In genomic region chrX:12263834-12264233, GRCm38 (mm10) we compare ENCODE assay signal across 30 mouse cellular contexts.
"Had no signal": no experiment of that assay in that cellular context is flagged by ENCODE, and none has a peak within 500 bp of the region (broad histone marks: within the 10 kb centered on the region; RNA-seq: fewer than 3 reads in every experiment).

No protein-coding gene starts in this region.

- H3K27me3 ChIP-seq: limb, embryonic 15.5 days; liver, embryonic 13.5 days; liver, embryonic 15.5 days; lung, embryonic 15.5 days; midbrain, embryonic 13.5 days; midbrain, embryonic 15.5 days; neural tube, embryonic 12.5 days had no signal

- H3K9ac ChIP-seq: limb, embryonic 12.5 days; limb, embryonic 13.5 days; limb, embryonic 15.5 days; liver, embryonic 12.5 days; liver, embryonic 13.5 days; liver, embryonic 14.5 days; liver, embryonic 15.5 days; liver, postnatal 0 days; lung, embryonic 14.5 days; lung, embryonic 15.5 days; midbrain, embryonic 12.5 days; midbrain, embryonic 13.5 days; midbrain, embryonic 15.5 days; neural tube, embryonic 12.5 days had no signal

- DNase-seq: left cerebral cortex, postnatal 4 days; liver; liver, embryonic 13.5 days; liver, postnatal 0 days; lung, adult 18-20 months; lung, adult 2 months; lung, embryonic 14.5 days; lung, postnatal 10 days; lung, postnatal 14 days; lung, postnatal 36 days; lung, postnatal 4 days had no signal

- ATAC-seq: liver, embryonic 12.5 days; liver, postnatal 0 days; midbrain, embryonic 13.5 days; midbrain, embryonic 15.5 days; midbrain, embryonic 16.5 days had no signal

- H3K4me1 ChIP-seq: limb, embryonic 13.5 days; limb, embryonic 15.5 days; liver, embryonic 12.5 days; liver, embryonic 13.5 days; liver, embryonic 15.5 days; lung, embryonic 15.5 days; megakaryocyte, embryonic 14.5 days; midbrain, embryonic 15.5 days; neural tube, embryonic 12.5 days had no signal

- H3K4me2 ChIP-seq: limb, embryonic 12.5 days; limb, embryonic 13.5 days; limb, embryonic 15.5 days; liver, embryonic 11.5 days; liver, embryonic 12.5 days; liver, embryonic 13.5 days; liver, embryonic 15.5 days; lung, embryonic 14.5 days; lung, embryonic 15.5 days; midbrain, embryonic 11.5 days; midbrain, embryonic 12.5 days; midbrain, embryonic 13.5 days; midbrain, embryonic 15.5 days; neural tube, embryonic 12.5 days had no signal

- H3K27ac ChIP-seq: left cerebral cortex, adult 2 months; limb, embryonic 10.5 days; limb, embryonic 12.5 days; limb, embryonic 13.5 days; limb, embryonic 15.5 days; liver, embryonic 12.5 days; liver, embryonic 13.5 days; liver, embryonic 14.5 days; liver, embryonic 15.5 days; lung, embryonic 15.5 days; macrophage; midbrain, embryonic 10.5 days; midbrain, embryonic 15.5 days; neural tube, embryonic 12.5 days had no signal

- H3K9me3 ChIP-seq: limb, embryonic 10.5 days; limb, embryonic 12.5 days; limb, embryonic 13.5 days; limb, embryonic 15.5 days; liver, embryonic 12.5 days; liver, embryonic 13.5 days; liver, embryonic 15.5 days; lung, embryonic 15.5 days; megakaryocyte, embryonic 14.5 days; midbrain, embryonic 10.5 days; midbrain, embryonic 12.5 days; midbrain, embryonic 15.5 days; neural tube, embryonic 12.5 days had no signal

- H3K4me3 ChIP-seq: left cerebral cortex, adult 2 months; limb, embryonic 10.5 days; limb, embryonic 12.5 days; limb, embryonic 13.5 days; limb, embryonic 15.5 days; liver, embryonic 12.5 days; liver, embryonic 13.5 days; liver, embryonic 15.5 days; lung, embryonic 15.5 days; megakaryocyte, embryonic 14.5 days; midbrain, embryonic 10.5 days; midbrain, embryonic 12.5 days; midbrain, embryonic 13.5 days; midbrain, embryonic 15.5 days; neural tube, embryonic 12.5 days had no signal

- H3K36me3 ChIP-seq: limb, embryonic 10.5 days; limb, embryonic 12.5 days; limb, embryonic 13.5 days; limb, embryonic 15.5 days; liver, embryonic 12.5 days; liver, embryonic 13.5 days; liver, embryonic 15.5 days; lung, embryonic 15.5 days; midbrain, embryonic 10.5 days; midbrain, embryonic 12.5 days; midbrain, embryonic 13.5 days; midbrain, embryonic 15.5 days; neural tube, embryonic 12.5 days had no signal
